Mouse (Mus musculus) lung, adult 2 months (tissue): ENCODE data around the gene Ryr3.

ENCODE experiments used
- CTCF ChIP-seq: fragments of 200-500 bp; IDR thresholded peaks from 2 replicates; pipeline ENCODE4 v1.5.1; 2011; ENCODE audit warnings: mild to moderate bottlenecking, low read length, control low read depth; ENCODE audit not compliant: insufficient read depth
- POLR2A ChIP-seq: fragments of 200-500 bp; IDR thresholded peaks from 2 replicates; pipeline ENCODE4 v1.6.1; 2011; ENCODE audit warnings: low read depth, mild to moderate bottlenecking, control low read depth, low read length, borderline replicate concordance; ENCODE audit errors: extremely low read depth

DNA sequence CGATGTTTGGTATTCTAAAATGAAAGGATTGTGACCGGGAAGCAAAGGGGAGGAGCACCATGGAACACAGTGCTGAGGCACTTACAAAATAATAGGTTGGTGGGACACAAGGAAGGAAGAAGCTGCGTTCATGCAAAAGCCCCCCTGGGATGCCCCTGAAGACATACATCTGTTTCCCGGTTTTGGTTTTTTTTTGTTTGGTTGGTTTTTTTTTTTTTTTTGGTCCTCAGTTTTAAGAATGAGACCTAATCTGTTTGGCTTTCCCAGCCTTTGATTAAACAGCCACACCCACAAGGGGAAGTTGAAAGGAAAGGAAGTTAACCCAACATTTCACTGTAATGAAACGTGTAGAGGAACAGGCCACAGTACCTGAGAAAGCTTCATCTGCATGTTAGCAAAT, 560.8 kb downstream of the Ryr3 start:
- no peak for TF ChIP-seq POLR2A
- no peak for TF ChIP-seq CTCF
